Mouse (Mus musculus) liver, adult 2 months (tissue): ENCODE measurements around the gene Igf2bp3.

ENCODE experiments used
- CTCF ChIP-seq: fragments of 200-500 bp; IDR thresholded peaks from 2 replicates; pipeline ENCODE4 v1.5.1; 2011; ENCODE audit warnings: low read depth, low read length, control low read depth
- POLR2A ChIP-seq: fragments of 200-500 bp; IDR thresholded peaks from 2 replicates; pipeline ENCODE4 v1.6.1; 2011; ENCODE audit warnings: low read length, control low read depth; ENCODE audit not compliant: insufficient read depth; ENCODE audit errors: extremely low read depth

DNA sequence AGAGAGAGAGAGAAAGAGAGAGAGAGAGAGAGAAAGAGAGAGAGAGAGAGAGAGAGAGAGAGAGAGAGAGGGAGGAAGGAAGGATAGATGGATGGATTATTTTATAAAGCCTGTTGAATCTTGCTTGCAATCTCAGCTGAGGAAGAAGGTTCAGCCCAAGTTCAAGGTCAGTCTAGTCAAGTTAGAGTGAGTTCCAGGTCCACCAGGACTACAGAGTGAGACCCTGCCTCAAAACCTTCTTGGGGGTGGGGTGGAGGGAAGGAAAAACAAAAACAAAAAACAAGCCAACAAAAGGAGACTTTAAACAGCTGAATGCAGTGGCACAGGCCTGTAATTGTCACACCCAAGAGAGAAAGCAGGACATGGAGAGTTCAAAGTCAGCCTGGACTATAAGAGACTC is 40.1 kb downstream of the Igf2bp3 start:
- no peak for TF ChIP-seq CTCF
- no peak for TF ChIP-seq POLR2A
